8 mouse cellular contexts compared by ENCODE assay signal in genomic region chr5:88720116-88721002, GRCm38 (mm10). TPM values are rescaled to one million over a fixed set of nuclear protein-coding genes. Genes with fewer than 3 reads are reported as not detected.
DNase-seq lines count a peak whose midpoint lies in the region; ATAC-seq lines count a peak whose summit lies in the region.

Gene Mob1b (plus strand): TSS chr5:88720855.

- no peaks in the 10 kb centered on the region for H3K27me3 ChIP-seq in hindbrain, embryonic 11.5 days (ENCODE audit: control insufficient read depth, insufficient read depth, low read length)

- H3K27ac ChIP-seq in hindbrain, embryonic 11.5 days (ENCODE audit: low read depth, low read length): peak within 1 kb of the TSS; percentile 79

- peak within 1 kb of the TSS; percentile 96 for H3K4me2 ChIP-seq in hindbrain, embryonic 11.5 days (replicated peaks; ENCODE audit: low read depth, low read length)

- H3K9ac ChIP-seq in hindbrain, embryonic 11.5 days (ENCODE audit: low read depth, low read length): peak within 1 kb of the TSS; percentile 91

- peak; percentile 98 for ATAC-seq in hindbrain, embryonic 11.5 days (ENCODE audit: low FRiP score)

- H3K4me3 ChIP-seq in hindbrain, embryonic 11.5 days (ENCODE audit: low read depth, low read length): peak within 1 kb of the TSS; percentile 67

- 0 out of 2 replicates have a peak, but pooled peaks cover 2% of the 10 kb centered on the region for H3K4me1 ChIP-seq in hindbrain, embryonic 11.5 days (replicated peaks; ENCODE audit: control insufficient read depth, insufficient read depth, low read length)

- H3K36me3 ChIP-seq in hindbrain, embryonic 11.5 days (ENCODE audit: control insufficient read depth, insufficient read depth, low read length): no peaks in the 10 kb centered on the region

- peak; percentile 99 for DNase-seq in MN1 (ENCODE audit: low spot score)
- DNase-seq in cerebellum, adult 9-10 months: peak; percentile 97
- peak; percentile 89 to 97 for DNase-seq in frontal cortex, adult 2 months (ENCODE audit: extremely low spot score in 1 of 2, low spot score in 1 of 2)
- DNase-seq in hindbrain, embryonic 11.5 days (ENCODE audit: low spot score): peak; percentile 97
- DNase-seq in layer of hippocampus, postnatal 10 days (ENCODE audit: low spot score in 2 of 2): peak; percentile 97 to 99
- peak; percentile 98 for DNase-seq in lung, postnatal 10 days
- DNase-seq in ovary, postnatal 36 days (ENCODE audit: low spot score): peak; percentile 99
- DNase-seq in thymus, postnatal 25 days: peak; percentile 93

- under 1% methylated on average over 54 of the region's 54 CpGs for WGBS in hindbrain, embryonic 11.5 days

- H3K9me3 ChIP-seq in hindbrain, embryonic 11.5 days (ENCODE audit: control insufficient read depth, low read length): no peaks in the 10 kb centered on the region

RNA-seq across cellular contexts. Expression of gene Mob1b, which starts in this region (rescaled TPM):
- polyA plus RNA-seq in frontal cortex, adult 2 months (2012; rRNA removed): 12.4 and 13.2 TPM in 2 replicates
- polyA plus RNA-seq in hindbrain, embryonic 11.5 days (2014; fragmentation: Nextera tagmentation; extraction: Ambion mirVana): 17.0 and 20.1 TPM in 2 replicates
- 10 to 100 TPM; 33.4 to 34.5 TPM for total RNA-seq in layer of hippocampus, postnatal 10 days (2021)

Comparison
In these comparisons a context has a peak if more than half of its experiments do, and no peak if none do; other contexts are left out.
1. Peak in every context shown above with its lines: DNase-seq, ATAC-seq, H3K4me3 ChIP-seq and H3K27ac ChIP-seq.